Mouse (Mus musculus) heart, embryonic 13.5 days (tissue): ENCODE data around the gene Bicd1. TPM values are rescaled to one million over a fixed set of nuclear protein-coding genes. Genes with fewer than 3 reads are reported as not detected.
"Not testable (repeated sequence)": the region's sequence is repeated elsewhere in the genome, so short reads cannot be mapped to it uniquely, and the experiment has no call there.

ENCODE experiments used
- ATAC-seq: fragments of 200-750 bp; cut with Nextera tagmentation; 2 replicates; pipeline ENCODE4 v1.8.0; 2017; ENCODE audit warnings: moderate TSS enrichment; ENCODE audit not compliant: insufficient number of reproducible peaks, low FRiP score, low TSS enrichment; ENCODE audit errors: extremely low read depth
- H3K27ac ChIP-seq: fragments of 300-500 bp; sonication (generic); replicated peaks from 2 replicates; pipeline ENCODE4 v1.5.1; 2015; ENCODE audit warnings: moderate library complexity, mild to moderate bottlenecking, inconsistent platforms
- H3K27me3 ChIP-seq: fragments of 300-500 bp; sonication (generic); replicated peaks from 2 replicates; pipeline ENCODE4 v1.6.1; 2015; ENCODE audit warnings: mild to moderate bottlenecking, inconsistent platforms
- H3K36me3 ChIP-seq: fragments of 300-500 bp; sonication (generic); 2 replicates; pipeline ENCODE4 v1.6.1; 2015; ENCODE audit warnings: mild to moderate bottlenecking, inconsistent platforms
- H3K4me1 ChIP-seq: fragments of 300-500 bp; sonication (generic); 2 replicates; pipeline ENCODE4 v1.6.1; 2015; ENCODE audit warnings: inconsistent platforms
- H3K4me2 ChIP-seq: fragments of 300-500 bp; sonication (generic); 2 replicates; pipeline ENCODE4 v1.6.1; 2015; ENCODE audit warnings: inconsistent platforms, mild to moderate bottlenecking, moderate library complexity
- H3K4me3 ChIP-seq: fragments of 300-500 bp; sonication (generic); 2 replicates; pipeline ENCODE4 v1.5.1; 2015; ENCODE audit warnings: moderate library complexity, mild to moderate bottlenecking, inconsistent platforms
- H3K9ac ChIP-seq: fragments of 300-500 bp; sonication (generic); 2 replicates; pipeline ENCODE4 v1.6.1; 2015; ENCODE audit warnings: inconsistent platforms, mild to moderate bottlenecking, moderate library complexity
- H3K9me3 ChIP-seq: fragments of 300-500 bp; sonication (generic); 2 replicates; pipeline ENCODE4 v1.6.1; 2016; ENCODE audit warnings: inconsistent platforms
- WGBS: fragments of 180-500 bp; shearing (Covaris S2); methylation state at CpG from one replicate; pipeline ENCODE4 v1.1.7; 2015; ENCODE audit warnings: mixed read lengths; 5-methylcytosine and 5-hydroxymethylcytosine counted together
- polyA plus RNA-seq: library from polyadenylated mRNA; unstranded; fragments of >200 nt; fragmentation: Nextera tagmentation; extraction: Ambion mirVana; gene quantifications from 2 replicates; pipeline ENCODE4 v1.2.1, GENCODE M21; 2015

Bicd1 gene
- 5.4 and 6.0 TPM in 2 replicates for polyA plus RNA-seq

DNA sequence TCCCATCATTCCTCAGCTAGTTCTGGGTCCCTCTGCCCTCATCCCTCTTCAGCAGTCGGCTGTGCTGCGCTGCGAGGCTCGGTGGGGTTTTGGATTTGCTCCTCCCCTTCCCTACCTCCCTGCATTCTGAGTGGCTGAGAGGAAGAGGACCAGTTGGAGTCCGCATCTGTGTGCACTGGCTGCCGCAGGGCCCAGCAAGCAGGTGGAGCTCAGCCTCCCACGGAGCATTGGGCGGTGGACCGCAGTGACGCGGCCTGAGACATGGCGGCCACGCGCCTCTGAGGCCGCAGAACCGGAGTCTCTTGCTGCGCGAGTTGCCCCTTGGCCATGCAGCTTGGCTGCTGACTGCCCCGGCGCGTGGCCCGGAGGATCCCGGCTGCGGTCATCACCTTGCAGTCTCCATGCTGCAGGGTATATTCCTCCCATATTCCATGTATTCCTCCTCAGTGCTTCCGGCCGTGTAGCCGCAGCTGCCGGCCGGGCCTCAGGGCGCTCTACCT lies at the start of gene Bicd1:
TSS of gene Bicd1 (plus strand) at position 54 of the 500 bp plus-strand sequence.
- H3K27ac ChIP-seq, result peak within 1 kb of the TSS; percentile 76
- H3K36me3 ChIP-seq, result no peaks in the 10 kb centered on the region
- peak within 1 kb of the TSS; percentile 84 for H3K9ac ChIP-seq
- peak within 1 kb of the TSS; percentile 79 for H3K4me3 ChIP-seq
- no peaks in the 10 kb centered on the region for H3K9me3 ChIP-seq
- peaks cover 13% of the 10 kb centered on the region for H3K4me1 ChIP-seq
- H3K27me3 ChIP-seq, result no peaks in the 10 kb centered on the region
- under 1% methylated on average over 30 of the region's 30 CpGs for WGBS
- ATAC-seq, result peak; percentile 94
- peak within 1 kb of the TSS; percentile 83 for H3K4me2 ChIP-seq

- H3K4me1 ChIP-seq, H3K36me3 ChIP-seq, H3K27ac ChIP-seq, H3K9ac ChIP-seq, H3K27me3 ChIP-seq, H3K4me3 ChIP-seq, ATAC-seq, H3K4me2 ChIP-seq: not testable (repeated sequence)
- 92% methylated on average over 20 of the region's 20 CpGs for whole genome bisulfite sequencing
- peaks cover 19% of the 10 kb centered on the region for H3K9me3 ChIP-seq
Observed at GRCm38 (mm10) chr6:149362533-149362932, 46.2 kb upstream of the Bicd1 start.

GRCm38 (mm10) chr6:149365975-149366374 lies 42.7 kb upstream of the Bicd1 start:
- H3K9ac ChIP-seq, ATAC-seq, H3K4me1 ChIP-seq, H3K9me3 ChIP-seq, H3K27ac ChIP-seq, H3K27me3 ChIP-seq, H3K4me2 ChIP-seq, H3K4me3 ChIP-seq, H3K36me3 ChIP-seq: not testable (repeated sequence)
- 73% methylated on average over 2 of the region's 2 CpGs for WGBS

DNA sequence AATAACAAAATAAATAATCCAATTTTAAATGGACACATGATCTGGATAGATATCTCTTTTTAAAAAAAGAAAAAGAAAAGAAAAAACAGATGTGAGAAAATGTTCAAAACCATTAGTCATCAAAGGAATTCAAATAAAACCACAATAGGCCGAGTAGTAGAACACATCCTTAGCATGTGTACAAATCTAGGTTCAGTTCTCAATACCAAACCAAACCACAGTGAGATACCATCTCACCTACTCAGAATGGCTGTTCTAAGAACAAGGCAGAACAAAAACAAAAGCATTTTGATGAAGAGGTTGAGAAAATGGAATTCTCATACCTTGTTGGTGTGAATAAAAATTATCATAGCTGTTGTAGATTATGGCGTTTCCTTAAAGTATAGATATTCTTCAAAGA lies 42.3 kb upstream of the Bicd1 start:
- Histone ChIP-seq H3K9ac (no peak overlapping the region), H3K4me2 (no peak overlapping the region), H3K27me3 (no peaks in the 10 kb centered on the region), H3K4me1 (no peaks in the 10 kb centered on the region), H3K4me3 (no peak overlapping the region), H3K36me3 (no peaks in the 10 kb centered on the region), H3K27ac (no peak overlapping the region), H3K9me3 (peaks cover 2% of the 10 kb centered on the region; the same call in 1 of the 2 replicates)
- 80% methylated on average over 2 of the region's 2 CpGs for WGBS
- ATAC-seq, result no peak

DNA sequence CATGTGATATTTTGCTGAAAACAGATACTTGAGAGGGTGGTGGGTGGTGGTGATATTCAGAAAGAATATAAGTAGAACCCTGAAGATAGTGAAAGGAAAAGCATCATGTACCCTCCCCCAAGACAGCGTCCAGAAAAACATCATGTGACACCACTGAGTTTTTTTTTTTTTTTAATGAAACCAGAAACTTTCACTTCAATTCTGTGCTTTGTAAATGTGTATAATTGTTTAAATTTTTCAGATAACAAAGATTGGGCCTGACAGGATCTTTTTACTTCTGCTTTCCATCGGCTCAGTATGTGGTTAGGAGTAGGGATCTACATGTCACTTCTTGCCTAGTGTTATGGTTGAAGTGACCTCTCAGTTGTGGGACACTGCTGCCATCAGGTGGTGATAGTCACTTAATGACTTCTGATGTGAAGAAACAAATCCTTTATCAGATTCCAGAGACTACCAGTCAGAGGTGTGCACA lies 33.7 kb upstream of the Bicd1 start:
- 38% methylated on average over 2 of the region's 2 CpGs for WGBS
- H3K4me2 ChIP-seq, result no peak overlapping the region
- no peak overlapping the region for H3K4me3 ChIP-seq
- H3K9ac ChIP-seq, result no peak overlapping the region
- H3K36me3 ChIP-seq, result no peaks in the 10 kb centered on the region
- no peaks in the 10 kb centered on the region for H3K27me3 ChIP-seq
- no peaks in the 10 kb centered on the region for H3K9me3 ChIP-seq
- H3K27ac ChIP-seq, result no peak overlapping the region
- H3K4me1 ChIP-seq, result no peaks in the 10 kb centered on the region
- ATAC-seq, result no peak

DNA sequence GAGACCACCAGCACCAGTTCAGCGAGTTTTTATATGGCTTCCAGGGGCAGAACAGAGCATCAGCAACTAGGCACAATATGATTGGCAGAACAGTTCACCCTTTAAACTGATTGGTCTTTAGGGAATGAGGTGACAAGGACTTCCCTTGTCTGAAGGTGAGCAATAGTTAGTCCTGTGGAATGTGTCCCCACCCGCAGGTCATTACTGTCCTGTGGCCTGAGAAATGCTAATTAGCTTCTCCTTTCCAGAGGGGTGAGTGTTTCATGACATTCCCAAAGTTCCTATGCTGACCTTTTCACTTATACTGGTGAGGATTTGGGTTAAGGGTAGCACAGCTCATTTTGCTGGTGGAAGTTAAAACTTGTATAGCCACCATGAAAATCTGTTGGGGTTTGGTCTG lies 25.2 kb upstream of the Bicd1 start:
- Histone ChIP-seq H3K27me3 (no peaks in the 10 kb centered on the region), H3K9ac (no peak overlapping the region), H3K4me3 (no peak overlapping the region), H3K4me1 (peaks cover 9% of the 10 kb centered on the region), H3K36me3 (no peaks in the 10 kb centered on the region), H3K4me2 (no peak overlapping the region), H3K27ac (no peak overlapping the region), H3K9me3 (no peaks in the 10 kb centered on the region)
- WGBS, result 70% methylated on average over 2 of the region's 2 CpGs
- no peak for ATAC-seq

DNA sequence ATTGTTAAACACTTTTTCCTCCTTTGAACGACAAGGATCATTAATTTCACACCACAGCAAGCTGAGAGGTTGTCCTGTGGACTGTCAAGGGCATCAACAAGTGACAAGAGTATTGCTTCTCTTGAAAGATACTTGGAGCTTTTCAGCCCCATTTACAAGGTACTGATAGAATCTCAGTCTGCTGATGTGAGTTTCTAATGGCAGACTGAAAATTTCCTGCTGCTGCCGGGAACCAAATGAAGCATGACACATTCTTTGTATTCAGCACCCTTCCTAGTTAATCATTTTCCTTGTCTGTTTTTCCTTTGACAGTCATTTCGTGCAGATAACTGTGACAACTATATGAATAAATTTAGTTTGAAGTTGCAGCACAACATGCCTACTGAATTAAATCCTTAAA lies 22.3 kb upstream of the Bicd1 start:
- ATAC-seq, result no peak
- Histone ChIP-seq H3K4me3 (no peak overlapping the region), H3K4me2 (no peak overlapping the region), H3K9ac (no peak overlapping the region), H3K27ac (no peak overlapping the region), H3K9me3 (no peaks in the 10 kb centered on the region), H3K36me3 (no peaks in the 10 kb centered on the region), H3K27me3 (no peaks in the 10 kb centered on the region), H3K4me1 (peaks cover 9% of the 10 kb centered on the region)
- 12% methylated on average over 3 of the region's 3 CpGs for WGBS

DNA sequence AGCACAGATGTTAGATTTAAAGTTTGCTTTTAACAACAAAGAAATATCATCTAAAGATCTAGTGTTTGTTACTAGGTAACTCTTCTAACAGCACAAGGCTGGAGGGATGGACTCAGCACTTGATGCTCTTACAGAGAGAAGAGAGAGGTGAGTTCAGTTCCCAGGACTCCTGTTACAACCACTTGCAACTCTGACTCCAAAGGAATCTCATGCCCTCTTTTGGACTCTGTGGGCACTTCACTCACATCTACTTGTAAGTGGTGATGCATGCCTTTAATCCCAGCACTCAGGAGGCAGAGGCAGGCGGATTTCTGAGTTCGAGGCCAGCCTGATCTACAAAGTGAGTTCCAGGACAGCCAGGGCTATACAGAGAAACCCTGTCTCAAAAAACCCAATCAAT lies 19.1 kb upstream of the Bicd1 start:
- 74% methylated on average over 2 of the region's 2 CpGs for WGBS
- not testable (repeated sequence) for ATAC-seq, H3K9me3 ChIP-seq, H3K9ac ChIP-seq, H3K27me3 ChIP-seq, H3K4me2 ChIP-seq, H3K4me1 ChIP-seq, H3K27ac ChIP-seq, H3K36me3 ChIP-seq, H3K4me3 ChIP-seq

DNA sequence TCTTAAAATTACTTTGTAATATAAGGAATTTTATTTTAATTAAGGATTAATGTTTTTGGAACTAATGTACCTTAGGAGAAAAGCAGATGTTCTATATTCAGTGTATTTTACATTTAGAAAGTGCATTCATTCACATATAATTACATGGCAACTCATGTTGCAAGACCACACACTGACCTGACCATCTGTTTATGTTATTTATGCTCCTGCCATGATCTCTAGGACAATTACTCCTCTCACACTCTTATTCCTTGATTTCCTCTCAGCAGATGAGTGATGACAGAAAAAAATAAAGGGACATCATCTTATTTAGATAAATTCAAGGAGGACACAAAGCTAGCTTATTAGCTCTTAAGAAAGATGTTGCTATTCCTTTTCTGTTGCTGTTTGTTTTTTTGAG lies 9.3 kb upstream of the Bicd1 start:
- ATAC-seq, result no peak

GRCm38 (mm10) chr6:149409341-149409740 lies 655 bp downstream of the Bicd1 start:
- peaks cover 13% of the 10 kb centered on the region for H3K4me1 ChIP-seq
- no peaks in the 10 kb centered on the region for H3K9me3 ChIP-seq
- peak overlapping the region; percentile 83 for H3K4me2 ChIP-seq
- WGBS, result under 1% methylated on average over 11 of the region's 11 CpGs
- ATAC-seq, result 0 out of 2 replicates have a peak, but pooled peaks have one; percentile 15
- no peaks in the 10 kb centered on the region for H3K27me3 ChIP-seq
- H3K4me3 ChIP-seq, result peak overlapping the region; percentile 79
- peak overlapping the region; percentile 76 for H3K27ac ChIP-seq
- H3K36me3 ChIP-seq, result no peaks in the 10 kb centered on the region
- H3K9ac ChIP-seq, result peak overlapping the region; percentile 84

More for the DNA sequence above, 9.3 kb upstream of the Bicd1 start:
- Histone ChIP-seq H3K36me3 (no peaks in the 10 kb centered on the region), H3K4me3 (no peak overlapping the region), H3K9ac (no peak overlapping the region), H3K9me3 (no peaks in the 10 kb centered on the region), H3K4me1 (no peaks in the 10 kb centered on the region), H3K27me3 (no peaks in the 10 kb centered on the region), H3K4me2 (no peak overlapping the region), H3K27ac (no peak overlapping the region)

GRCm38 (mm10) chr6:149409845-149410244 lies 1.2 kb downstream of the Bicd1 start:
- WGBS, result 29% methylated on average over 4 of the region's 4 CpGs
- Histone ChIP-seq H3K27ac (no peak overlapping the region), H3K4me1 (peaks cover 13% of the 10 kb centered on the region), H3K4me2 (peak overlapping the region; percentile 83), H3K27me3 (no peaks in the 10 kb centered on the region), H3K4me3 (peak overlapping the region; percentile 79), H3K9ac (peak overlapping the region; percentile 84), H3K9me3 (no peaks in the 10 kb centered on the region), H3K36me3 (no peaks in the 10 kb centered on the region)
- no peak for ATAC-seq

DNA sequence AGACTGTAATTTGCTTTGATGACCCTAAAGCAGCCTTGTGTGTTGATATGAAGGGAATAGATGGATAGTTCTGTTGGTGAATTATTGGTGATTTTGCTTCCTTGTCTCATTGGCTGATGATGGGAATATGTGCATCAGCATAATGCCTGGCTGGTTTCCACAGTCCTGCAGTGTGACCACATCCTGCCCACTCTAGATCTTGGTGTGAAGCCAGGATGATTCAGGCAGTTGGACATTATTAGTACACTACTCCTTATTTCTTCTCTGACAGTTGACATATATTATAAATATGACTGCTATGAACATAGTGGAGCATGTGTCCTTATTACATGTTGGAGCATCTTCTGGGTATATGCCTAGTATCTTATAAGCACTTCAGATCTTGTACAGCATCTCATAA lies 4.6 kb downstream of the Bicd1 start:
- no peak overlapping the region for H3K9ac ChIP-seq
- no peaks in the 10 kb centered on the region for H3K27me3 ChIP-seq
- no peaks in the 10 kb centered on the region for H3K36me3 ChIP-seq
- peaks cover 12% of the 10 kb centered on the region for H3K4me1 ChIP-seq
- no peaks in the 10 kb centered on the region for H3K9me3 ChIP-seq
- no peak overlapping the region for H3K4me3 ChIP-seq
- no peak overlapping the region for H3K27ac ChIP-seq
- H3K4me2 ChIP-seq, result no peak overlapping the region
- no peak for ATAC-seq
